Mouse (Mus musculus) cortical plate, adult 2 months (tissue): ENCODE results near the gene Rere.

Experiments used
- CTCF ChIP-seq: fragments of 200-500 bp; IDR thresholded peaks from 2 replicates; pipeline ENCODE4 v1.5.1; 2011; ENCODE audit warnings: mild to moderate bottlenecking, control low read depth, low read length; ENCODE audit not compliant: insufficient read depth; ENCODE audit errors: extremely low read depth
- POLR2A ChIP-seq: fragments of 200-500 bp; IDR thresholded peaks from 2 replicates; pipeline ENCODE4 v1.6.1; 2011; ENCODE audit warnings: mild to moderate bottlenecking, low read length, control low read depth; ENCODE audit not compliant: insufficient read depth; ENCODE audit errors: extremely low read depth

GRCm38 (mm10) chr4:150346651-150347386 lies 65.4 kb downstream of the Rere start:
- TF ChIP-seq POLR2A (no peak), CTCF (no peak)
